Mouse (Mus musculus) retina, postnatal 7 days (tissue): ENCODE measurements at regions not wholly inside any gene's neighbourhood (a gene's known extent, or its start where the extent isn't known, plus 50 kb on each side); places are given as distances from the start of the nearest gene placed in this dataset.
"Not testable (repeated sequence)": the region's sequence is repeated elsewhere in the genome, so short reads cannot be mapped to it uniquely, and the experiment has no call there.

Experiments
- DNase-seq: peaks from one replicate; pipeline ENCODE4 v3.0.0-alpha.2; 2012; ENCODE audit warnings: low read depth, low spot score

DNA sequence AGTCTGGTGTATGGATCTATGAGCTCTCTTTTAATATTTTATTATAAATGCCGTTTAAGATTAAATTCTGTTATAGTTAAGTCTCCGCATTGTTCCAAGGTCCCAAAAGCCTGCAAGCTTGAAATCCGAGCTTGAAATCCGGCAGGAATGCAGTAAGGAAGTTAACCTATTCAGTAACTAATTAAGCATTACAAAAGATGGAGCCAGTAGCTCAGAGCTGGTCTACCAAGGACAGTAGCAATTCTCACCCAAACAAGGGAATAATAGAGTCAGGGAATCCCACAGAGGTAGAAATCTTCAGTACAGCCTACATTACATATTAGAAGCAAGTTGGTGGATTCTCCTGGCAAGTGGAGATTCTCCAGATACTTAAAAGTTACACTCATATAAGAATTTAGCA, 325.0 kb downstream of the Phf3 start:
- not testable (repeated sequence) for DNase-seq

DNA sequence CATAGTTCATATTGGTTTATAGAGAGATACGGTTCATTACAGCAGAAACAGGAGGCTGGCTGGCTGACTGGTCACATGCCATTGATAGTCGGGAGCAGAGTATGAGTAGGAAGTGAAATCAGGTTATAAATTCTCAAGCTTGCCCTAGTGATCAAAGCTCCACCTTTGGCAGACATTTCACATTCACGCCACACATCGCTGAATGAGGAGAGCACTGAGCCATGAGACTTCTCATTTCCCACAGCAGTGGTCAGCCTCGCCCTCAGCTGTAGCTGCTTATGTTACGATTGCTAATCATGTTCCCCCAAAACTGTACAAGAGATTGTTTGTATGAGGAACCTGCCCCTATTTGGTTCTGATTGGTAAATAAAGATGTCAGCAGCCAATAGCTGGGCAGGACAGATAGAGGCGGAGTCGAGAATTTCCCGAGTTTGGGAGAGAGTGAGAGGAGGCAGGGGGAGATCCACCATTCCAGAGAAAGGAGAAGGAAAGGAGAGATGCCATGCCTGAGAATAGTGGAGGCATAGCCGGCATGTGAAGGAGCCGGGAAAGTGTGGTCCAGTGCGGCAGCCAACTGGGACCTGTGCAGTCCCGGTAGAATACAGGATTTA, 333.5 kb downstream of the Phf3 start:
- DNase-seq, result no peak

DNA sequence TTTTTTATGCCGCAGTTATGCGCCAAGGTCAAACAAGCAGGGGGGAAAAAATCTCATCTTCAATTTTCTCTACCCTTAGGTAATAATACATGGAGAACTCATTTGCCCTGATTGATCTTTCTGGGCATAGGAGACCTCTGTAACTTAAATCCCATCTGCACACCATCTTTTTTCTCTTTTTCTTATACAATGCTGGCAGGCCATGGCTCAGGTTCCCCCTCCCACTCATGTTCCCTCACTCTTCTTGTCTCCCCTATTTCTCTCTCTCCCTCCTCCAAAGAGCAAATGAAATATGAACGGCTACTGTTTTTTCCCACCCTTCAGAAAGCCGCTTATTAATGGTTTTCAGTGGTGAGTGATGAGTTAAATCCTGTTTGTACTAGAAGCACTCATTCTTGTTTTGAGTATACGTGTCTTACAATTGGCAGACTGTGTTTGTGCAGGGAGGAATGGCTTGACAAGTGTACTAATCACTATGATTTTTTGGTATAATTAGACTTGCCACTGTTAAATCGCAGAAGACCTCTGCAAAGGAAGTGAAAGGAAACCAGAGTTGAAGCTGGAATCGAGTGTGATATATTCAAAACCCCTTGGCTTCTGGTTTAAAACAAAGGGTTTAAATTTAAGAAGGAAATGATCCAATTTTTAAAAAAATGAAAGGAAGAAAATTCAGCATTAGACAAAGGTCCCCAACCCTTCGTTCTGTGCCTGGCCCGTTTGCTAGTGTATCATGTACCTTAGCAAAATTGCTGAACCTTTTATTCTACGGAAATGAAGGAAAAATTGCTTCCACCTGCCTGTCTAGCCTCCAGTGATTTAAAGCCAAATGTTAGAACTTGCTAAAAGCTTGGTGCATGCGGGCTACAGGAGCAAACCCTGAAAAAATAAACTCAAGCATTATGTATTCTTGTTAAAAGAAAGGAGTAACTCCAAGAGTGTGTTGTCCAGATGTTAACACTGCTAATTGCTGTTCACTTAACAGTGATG, 336.4 kb downstream of the Phf3 start:
- no peak for DNase-seq

GRCm38 (mm10) chr1:30517348-30517747, 356.4 kb downstream of the Phf3 start:
- DNase-seq, result no peak

DNA sequence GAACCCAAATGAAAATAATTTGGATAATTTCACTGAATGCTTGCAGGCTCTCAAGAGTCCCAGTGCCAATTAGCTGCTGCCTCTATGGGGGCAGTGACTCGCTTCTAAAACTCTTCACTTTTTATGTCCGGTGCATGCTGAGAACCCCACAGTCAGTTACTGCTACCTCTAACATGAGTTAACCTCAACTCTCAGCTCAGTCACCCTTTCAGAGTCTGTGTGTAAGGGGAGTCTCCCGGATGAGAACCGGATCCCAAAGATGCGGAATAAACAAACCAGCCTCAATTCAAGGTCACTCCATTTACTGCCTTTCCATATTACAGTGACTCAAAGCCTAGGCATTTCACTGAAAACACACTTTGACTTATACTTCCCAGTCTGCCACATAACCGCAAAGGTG, 357.9 kb downstream of the Phf3 start:
- DNase-seq, result no peak

DNA sequence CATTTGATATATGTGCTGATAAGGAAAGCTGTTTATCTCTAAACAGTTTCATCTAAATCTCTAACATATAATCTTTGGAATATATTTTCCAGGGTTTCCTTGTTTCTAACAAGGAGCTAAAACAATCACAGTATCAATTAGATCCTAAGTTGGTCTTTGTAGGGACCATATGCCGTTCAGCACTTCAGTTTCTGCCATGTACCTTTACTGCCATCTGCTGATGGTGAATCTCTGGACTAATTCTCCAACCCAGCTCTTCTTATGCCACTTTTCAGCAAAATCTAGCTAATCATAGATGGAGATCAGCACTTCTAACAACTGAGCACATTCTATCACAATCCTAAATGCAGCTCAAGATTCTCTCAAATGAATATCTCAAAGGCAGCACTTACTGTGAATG, 370.5 kb downstream of the Phf3 start:
- peak; percentile 8 for DNase-seq

- no peak for DNase-seq
Measured at GRCm38 (mm10) chr1:30460295-30460958, 413.3 kb downstream of the Phf3 start.

DNA sequence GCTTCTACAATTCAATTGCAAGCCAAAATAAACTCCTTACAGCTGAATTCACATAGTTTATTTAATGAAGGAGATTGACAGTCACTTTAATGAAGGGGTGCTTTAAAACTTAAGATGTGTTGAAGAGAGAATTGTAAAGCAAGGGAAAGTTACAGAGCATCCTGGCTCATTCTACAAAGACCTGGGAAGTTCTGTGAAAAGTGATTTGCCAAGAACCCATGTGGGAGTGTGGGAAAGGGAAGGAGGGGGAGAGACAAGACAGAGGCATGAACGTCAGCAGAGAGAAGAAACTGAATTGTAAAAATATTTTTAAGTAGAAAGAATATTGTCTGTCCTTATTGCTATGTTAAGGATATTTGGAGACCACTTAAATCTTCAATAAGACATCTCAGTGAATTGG, 435.8 kb downstream of the Phf3 start:
- no peak for DNase-seq

GRCm38 (mm10) chr1:30416582-30416981, 457.1 kb downstream of the Phf3 start:
- DNase-seq, result no peak

DNA sequence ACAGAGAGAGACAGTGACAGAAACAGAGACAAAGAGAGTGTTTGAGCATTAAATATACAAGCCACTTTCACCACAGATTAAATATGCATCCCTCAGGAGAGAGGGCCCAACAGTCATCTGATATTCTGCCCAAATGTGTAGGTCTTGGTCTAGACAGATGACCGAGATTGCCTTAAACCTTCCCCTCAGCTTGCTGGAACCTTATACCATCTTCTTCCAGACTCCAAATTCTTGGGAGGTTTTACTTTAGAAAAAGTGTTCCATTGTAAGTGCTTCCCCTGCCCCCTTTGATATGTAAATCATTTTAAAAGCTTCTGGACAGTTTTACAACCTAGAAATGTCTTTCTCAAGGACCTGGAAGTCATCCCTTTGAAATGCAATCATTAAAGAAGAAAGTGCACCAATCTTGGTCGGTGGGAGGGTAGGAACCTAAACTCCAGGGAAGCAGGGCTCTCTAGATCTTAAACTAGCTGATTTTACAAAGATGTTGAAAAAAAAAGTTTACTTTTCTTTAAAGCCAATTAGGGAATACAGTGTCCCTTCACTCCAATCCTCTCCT, 458.8 kb downstream of the Phf3 start:
- no peak for DNase-seq
